Mouse (Mus musculus) heart, embryonic 15.5 days (tissue): ENCODE measurements at regions not wholly inside any gene's neighbourhood (a gene's known extent, or its start where the extent isn't known, plus 50 kb on each side); places are given as distances from the start of the nearest gene placed in this dataset.

Experiments used
- ATAC-seq: fragments of 200-750 bp; cut with Nextera tagmentation; replicated peaks from 2 replicates; pipeline ENCODE4 v1.8.0; 2017; ENCODE audit warnings: low read depth, moderate TSS enrichment; ENCODE audit not compliant: insufficient number of reproducible peaks, insufficient read depth, low FRiP score
- H3K27ac ChIP-seq: fragments of 300-500 bp; sonication (generic); 2 replicates; pipeline ENCODE4 v1.5.1; 2015; ENCODE audit warnings: mild to moderate bottlenecking, inconsistent platforms
- H3K27me3 ChIP-seq: fragments of 300-500 bp; sonication (generic); 2 replicates; pipeline ENCODE4 v1.6.1; 2015; ENCODE audit warnings: inconsistent platforms
- H3K36me3 ChIP-seq: fragments of 300-500 bp; sonication (generic); 2 replicates; pipeline ENCODE4 v1.6.1; 2015; ENCODE audit warnings: mild to moderate bottlenecking, inconsistent platforms
- H3K4me1 ChIP-seq: fragments of 300-500 bp; sonication (generic); replicated peaks from 2 replicates; pipeline ENCODE4 v1.6.1; 2015; ENCODE audit warnings: inconsistent platforms
- H3K4me2 ChIP-seq: fragments of 300-500 bp; sonication (generic); 2 replicates; pipeline ENCODE4 v1.6.1; 2015; ENCODE audit warnings: inconsistent platforms, mild to moderate bottlenecking, moderate library complexity
- H3K4me3 ChIP-seq: fragments of 300-500 bp; sonication (generic); 2 replicates; pipeline ENCODE4 v1.5.1; 2015; ENCODE audit warnings: mild to moderate bottlenecking, inconsistent platforms
- H3K9ac ChIP-seq: fragments of 300-500 bp; sonication (generic); 2 replicates; pipeline ENCODE4 v1.6.1; 2015; ENCODE audit warnings: mild to moderate bottlenecking, inconsistent platforms
- H3K9me3 ChIP-seq: fragments of 300-500 bp; sonication (generic); replicated peaks from 2 replicates; pipeline ENCODE4 v1.6.1; 2016; ENCODE audit warnings: inconsistent platforms
- WGBS: fragments of 180-500 bp; shearing (Covaris S2); methylation state at CpG from one replicate; pipeline ENCODE4 v1.1.7; 2015; ENCODE audit warnings: mixed read lengths; 5-methylcytosine and 5-hydroxymethylcytosine counted together

GRCm38 (mm10) chr4:47882076-47882475 is 162.9 kb upstream of the Nr4a3 start:
- no peaks in the 10 kb centered on the region for H3K27me3 ChIP-seq
- H3K9me3 ChIP-seq = no peaks in the 10 kb centered on the region
- ATAC-seq = no peak
- no peak overlapping the region for H3K9ac ChIP-seq
- H3K4me3 ChIP-seq = no peak overlapping the region
- no peaks in the 10 kb centered on the region for H3K4me1 ChIP-seq
- WGBS = 66% methylated on average over 10 of the region's 10 CpGs
- H3K36me3 ChIP-seq = no peaks in the 10 kb centered on the region
- H3K27ac ChIP-seq = no peak overlapping the region
- no peak overlapping the region for H3K4me2 ChIP-seq

GRCm38 (mm10) chr4:47899579-47899978 is 145.4 kb upstream of the Nr4a3 start:
- H3K4me3 ChIP-seq = no peak overlapping the region
- no peaks in the 10 kb centered on the region for H3K9me3 ChIP-seq
- no peak for ATAC-seq
- H3K36me3 ChIP-seq = no peaks in the 10 kb centered on the region
- no peak overlapping the region for H3K9ac ChIP-seq
- no peak overlapping the region for H3K27ac ChIP-seq
- H3K4me1 ChIP-seq = no peaks in the 10 kb centered on the region
- 60% methylated on average over 7 of the region's 7 CpGs for WGBS
- H3K27me3 ChIP-seq = no peaks in the 10 kb centered on the region
- H3K4me2 ChIP-seq = no peak overlapping the region

- no peak for ATAC-seq
- Histone ChIP-seq H3K4me3 (no peak overlapping the region), H3K4me1 (no peaks in the 10 kb centered on the region), H3K27ac (no peak overlapping the region), H3K4me2 (no peak overlapping the region), H3K36me3 (no peaks in the 10 kb centered on the region), H3K9ac (no peak overlapping the region), H3K9me3 (no peaks in the 10 kb centered on the region), H3K27me3 (no peaks in the 10 kb centered on the region)
- WGBS = 88% methylated on average over 12 of the region's 12 CpGs
These were observed 142.2 kb upstream of the Nr4a3 start for GRCm38 (mm10) chr4:47902749-47903148.

- no peaks in the 10 kb centered on the region for H3K27me3 ChIP-seq
- ATAC-seq = no peak
- H3K27ac ChIP-seq = no peak overlapping the region
- no peak overlapping the region for H3K9ac ChIP-seq
- no peaks in the 10 kb centered on the region for H3K36me3 ChIP-seq
- no peaks in the 10 kb centered on the region for H3K4me1 ChIP-seq
- no peaks in the 10 kb centered on the region for H3K9me3 ChIP-seq
- WGBS = 54% methylated on average over 1 of the region's 1 CpGs
- no peak overlapping the region for H3K4me2 ChIP-seq
- H3K4me3 ChIP-seq = no peak overlapping the region
These were observed 132.7 kb upstream of the Nr4a3 start for GRCm38 (mm10) chr4:47912259-47912658.

GRCm38 (mm10) chr4:47919576-47919975 is 125.4 kb upstream of the Nr4a3 start:
- Histone ChIP-seq H3K4me1 (no peaks in the 10 kb centered on the region), H3K4me2 (no peak overlapping the region), H3K9me3 (no peaks in the 10 kb centered on the region), H3K36me3 (no peaks in the 10 kb centered on the region), H3K4me3 (no peak overlapping the region), H3K27ac (no peak overlapping the region), H3K27me3 (no peaks in the 10 kb centered on the region), H3K9ac (no peak overlapping the region)
- WGBS = 82% methylated on average over 7 of the region's 7 CpGs
- no peak for ATAC-seq

- Histone ChIP-seq H3K4me3 (no peak overlapping the region), H3K4me1 (no peaks in the 10 kb centered on the region), H3K27ac (no peak overlapping the region), H3K9me3 (peaks cover 3% of the 10 kb centered on the region; the same call in 1 of the 2 replicates), H3K9ac (no peak overlapping the region), H3K4me2 (no peak overlapping the region), H3K36me3 (no peaks in the 10 kb centered on the region), H3K27me3 (no peaks in the 10 kb centered on the region)
- 89% methylated on average over 2 of the region's 2 CpGs for WGBS
- ATAC-seq = no peak
These were observed 113.5 kb upstream of the Nr4a3 start for GRCm38 (mm10) chr4:47931464-47931863.

GRCm38 (mm10) chr4:47933526-47933925 is 111.4 kb upstream of the Nr4a3 start:
- peaks cover 3% of the 10 kb centered on the region; the same call in 1 of the 2 replicates for H3K9me3 ChIP-seq
- H3K4me3 ChIP-seq = no peak overlapping the region
- no peaks in the 10 kb centered on the region for H3K36me3 ChIP-seq
- 85% methylated on average over 1 of the region's 1 CpGs for WGBS
- no peak for ATAC-seq
- H3K27me3 ChIP-seq = no peaks in the 10 kb centered on the region
- H3K9ac ChIP-seq = no peak overlapping the region
- H3K4me1 ChIP-seq = no peaks in the 10 kb centered on the region
- no peak overlapping the region for H3K27ac ChIP-seq
- H3K4me2 ChIP-seq = no peak overlapping the region

- no peaks in the 10 kb centered on the region for H3K4me1 ChIP-seq
- H3K4me2 ChIP-seq = no peak overlapping the region
- no peaks in the 10 kb centered on the region; the same call in 1 of the 2 replicates for H3K9me3 ChIP-seq
- no peak overlapping the region for H3K4me3 ChIP-seq
- 84% methylated on average over 3 of the region's 3 CpGs for WGBS
- no peak for ATAC-seq
- H3K27me3 ChIP-seq = no peaks in the 10 kb centered on the region
- H3K9ac ChIP-seq = no peak overlapping the region
- no peaks in the 10 kb centered on the region for H3K36me3 ChIP-seq
- H3K27ac ChIP-seq = no peak overlapping the region
These were observed 109.4 kb upstream of the Nr4a3 start for GRCm38 (mm10) chr4:47935547-47935946.

- no peak for ATAC-seq
- 56% methylated on average over 7 of the region's 7 CpGs for WGBS
- Histone ChIP-seq H3K4me2 (no peak overlapping the region), H3K27ac (no peak overlapping the region), H3K9ac (no peak overlapping the region), H3K4me1 (no peaks in the 10 kb centered on the region), H3K9me3 (no peaks in the 10 kb centered on the region; the same call in 1 of the 2 replicates), H3K27me3 (no peaks in the 10 kb centered on the region), H3K4me3 (no peak overlapping the region), H3K36me3 (no peaks in the 10 kb centered on the region)
These were observed 108.4 kb upstream of the Nr4a3 start for GRCm38 (mm10) chr4:47936470-47937125.

- Histone ChIP-seq H3K4me2 (peak overlapping the region; percentile 3; the same call in 1 of the 2 replicates), H3K27me3 (no peaks in the 10 kb centered on the region), H3K4me1 (0 out of 2 replicates have a peak, but pooled peaks cover 2% of the 10 kb centered on the region), H3K9me3 (no peaks in the 10 kb centered on the region), H3K27ac (peak overlapping the region; percentile 31; the same call in 1 of the 2 replicates), H3K36me3 (no peaks in the 10 kb centered on the region), H3K9ac (no peak overlapping the region), H3K4me3 (no peak overlapping the region)
- WGBS = 61% methylated on average over 16 of the region's 16 CpGs
- no peak for ATAC-seq
These were observed 96.9 kb upstream of the Nr4a3 start for GRCm38 (mm10) chr4:47947869-47948573.

GRCm38 (mm10) chr4:47948789-47949188 is 96.2 kb upstream of the Nr4a3 start:
- 0 out of 2 replicates have a peak overlapping the region, but pooled peaks have one; percentile 3 for H3K4me2 ChIP-seq
- no peaks in the 10 kb centered on the region for H3K27me3 ChIP-seq
- WGBS = 59% methylated on average over 8 of the region's 8 CpGs
- no peak overlapping the region for H3K9ac ChIP-seq
- H3K4me3 ChIP-seq = no peak overlapping the region
- H3K4me1 ChIP-seq = 0 out of 2 replicates have a peak, but pooled peaks cover 2% of the 10 kb centered on the region
- H3K27ac ChIP-seq = peak overlapping the region; percentile 31; the same call in 1 of the 2 replicates
- ATAC-seq = no peak
- H3K9me3 ChIP-seq = no peaks in the 10 kb centered on the region
- no peaks in the 10 kb centered on the region for H3K36me3 ChIP-seq
